Mouse (Mus musculus) hindbrain, embryonic 12.5 days (tissue): ENCODE measurements around the gene BC030867. TPM values are rescaled to one million over a fixed set of nuclear protein-coding genes. Genes with fewer than 3 reads are reported as not detected.
A peak's percentile ranks its signal among the peaks of the same experiment; 100 is the strongest.

ENCODE experiments used
- ATAC-seq: fragments of 200-750 bp; cut with Nextera tagmentation; 2 replicates; pipeline ENCODE4 v1.8.0; 2017; ENCODE audit warnings: moderate TSS enrichment; ENCODE audit not compliant: low FRiP score
- H3K27ac ChIP-seq: fragments of 300-500 bp; sonication (generic); 2 replicates; pipeline ENCODE4 v1.5.1; 2016; ENCODE audit warnings: mild to moderate bottlenecking
- H3K27me3 ChIP-seq: fragments of 300-500 bp; sonication (generic); 2 replicates; pipeline ENCODE4 v1.6.1; 2016; ENCODE audit warnings: mild to moderate bottlenecking
- H3K36me3 ChIP-seq: fragments of 300-500 bp; sonication (generic); 2 replicates; pipeline ENCODE4 v1.6.1; 2016; ENCODE audit warnings: mild to moderate bottlenecking
- H3K4me1 ChIP-seq: fragments of 300-500 bp; sonication (generic); 2 replicates; pipeline ENCODE4 v1.6.1; 2016
- H3K4me2 ChIP-seq: fragments of 300-500 bp; sonication (generic); replicated peaks from 2 replicates; pipeline ENCODE4 v1.6.1; 2016; ENCODE audit warnings: mild to moderate bottlenecking
- H3K4me3 ChIP-seq: fragments of 300-500 bp; sonication (generic); 2 replicates; pipeline ENCODE4 v1.5.1; 2016; ENCODE audit warnings: mild to moderate bottlenecking
- H3K9ac ChIP-seq: fragments of 300-500 bp; sonication (generic); 2 replicates; pipeline ENCODE4 v1.6.1; 2016; ENCODE audit warnings: mild to moderate bottlenecking, moderate library complexity
- H3K9me3 ChIP-seq: fragments of 300-500 bp; sonication (generic); replicated peaks from 2 replicates; pipeline ENCODE4 v1.6.1; 2016; ENCODE audit warnings: mild to moderate bottlenecking
- WGBS: fragments of 180-500 bp; shearing (Covaris S2); methylation state at CpG from one replicate; pipeline ENCODE4 v1.1.7; 2016; 5-methylcytosine and 5-hydroxymethylcytosine counted together
- polyA plus RNA-seq: library from polyadenylated mRNA; unstranded; fragments of >200 nt; fragmentation: Nextera tagmentation; extraction: Ambion mirVana; gene quantifications from 2 replicates; pipeline ENCODE4 v1.2.1, GENCODE M21; 2016

Gene BC030867
- polyA plus RNA-seq, 1 experiment from 2014 or later = 12.5 TPM

GRCm38 (mm10) chr11:102297577-102298556, 49.2 kb downstream of the BC030867 start:
- H3K9ac ChIP-seq = peak overlapping the region; percentile 94
- peak; percentile 43 for ATAC-seq
- WGBS = 28% methylated on average over 27 of the region's 27 CpGs
- no peaks in the 10 kb centered on the region for H3K27me3 ChIP-seq
- H3K36me3 ChIP-seq = peaks cover 15% of the 10 kb centered on the region
- peak overlapping the region; percentile 100 for H3K27ac ChIP-seq
- peak overlapping the region; percentile 89 for H3K4me2 ChIP-seq
- H3K9me3 ChIP-seq = no peaks in the 10 kb centered on the region
- peaks cover 26% of the 10 kb centered on the region for H3K4me1 ChIP-seq
- H3K4me3 ChIP-seq = peak overlapping the region; percentile 88

GRCm38 (mm10) chr11:102299839-102300238, 51.2 kb downstream of the BC030867 start:
- Histone ChIP-seq H3K4me3 (no peak overlapping the region), H3K4me1 (peaks cover 16% of the 10 kb centered on the region), H3K27me3 (no peaks in the 10 kb centered on the region), H3K27ac (no peak overlapping the region), H3K9ac (no peak overlapping the region), H3K9me3 (no peaks in the 10 kb centered on the region), H3K4me2 (no peak overlapping the region), H3K36me3 (no peaks in the 10 kb centered on the region)
- no peak for ATAC-seq
- 10% methylated on average over 1 of the region's 1 CpGs for WGBS

- H3K9ac ChIP-seq = no peak overlapping the region
- H3K4me2 ChIP-seq = no peak overlapping the region
- 49% methylated on average over 2 of the region's 2 CpGs for WGBS
- no peak overlapping the region for H3K27ac ChIP-seq
- H3K4me3 ChIP-seq = no peak overlapping the region
- no peaks in the 10 kb centered on the region for H3K27me3 ChIP-seq
- no peak for ATAC-seq
- H3K36me3 ChIP-seq = peaks cover 30% of the 10 kb centered on the region
- no peaks in the 10 kb centered on the region for H3K9me3 ChIP-seq
- H3K4me1 ChIP-seq = peaks cover 6% of the 10 kb centered on the region
Observed at GRCm38 (mm10) chr11:102304141-102304540, 55.5 kb downstream of the BC030867 start.

- Histone ChIP-seq H3K9ac (no peak overlapping the region), H3K4me3 (no peak overlapping the region), H3K4me1 (peaks cover 18% of the 10 kb centered on the region), H3K27me3 (no peaks in the 10 kb centered on the region), H3K27ac (no peak overlapping the region), H3K36me3 (peaks cover 42% of the 10 kb centered on the region), H3K9me3 (no peaks in the 10 kb centered on the region), H3K4me2 (no peak overlapping the region)
- 70% methylated on average over 3 of the region's 3 CpGs for WGBS
- ATAC-seq = no peak
Observed at GRCm38 (mm10) chr11:102305359-102305758, 56.7 kb downstream of the BC030867 start.

GRCm38 (mm10) chr11:102308104-102308503, 59.4 kb downstream of the BC030867 start:
- Histone ChIP-seq H3K27me3 (no peaks in the 10 kb centered on the region), H3K9me3 (no peaks in the 10 kb centered on the region), H3K36me3 (peaks cover 62% of the 10 kb centered on the region), H3K4me3 (no peak overlapping the region), H3K27ac (no peak overlapping the region), H3K4me1 (peaks cover 28% of the 10 kb centered on the region), H3K4me2 (no peak overlapping the region), H3K9ac (no peak overlapping the region)
- ATAC-seq = no peak
- 87% methylated on average over 9 of the region's 9 CpGs for WGBS

GRCm38 (mm10) chr11:102308979-102309378, 60.3 kb downstream of the BC030867 start:
- Histone ChIP-seq H3K9ac (peak overlapping the region; percentile 53), H3K9me3 (no peaks in the 10 kb centered on the region), H3K36me3 (peaks cover 70% of the 10 kb centered on the region), H3K27ac (peak overlapping the region; percentile 60), H3K4me1 (peaks cover 28% of the 10 kb centered on the region), H3K4me2 (peak overlapping the region; percentile 55), H3K27me3 (no peaks in the 10 kb centered on the region), H3K4me3 (peak overlapping the region; percentile 25)
- peak; percentile 92 for ATAC-seq
- WGBS = 1% methylated on average over 27 of the region's 27 CpGs

- 88% methylated on average over 22 of the region's 22 CpGs for WGBS
- H3K9ac ChIP-seq = peak overlapping the region; percentile 53
- H3K4me3 ChIP-seq = peak overlapping the region; percentile 25
- H3K36me3 ChIP-seq = peaks cover 81% of the 10 kb centered on the region
- H3K9me3 ChIP-seq = no peaks in the 10 kb centered on the region
- H3K27ac ChIP-seq = peak overlapping the region; percentile 60; the same call in 1 of the 2 replicates
- no peak for ATAC-seq
- H3K4me2 ChIP-seq = peak overlapping the region; percentile 55
- H3K27me3 ChIP-seq = no peaks in the 10 kb centered on the region
- peaks cover 28% of the 10 kb centered on the region for H3K4me1 ChIP-seq
Observed at GRCm38 (mm10) chr11:102309821-102310617, 61.3 kb downstream of the BC030867 start.

GRCm38 (mm10) chr11:102310768-102311695, 62.4 kb downstream of the BC030867 start:
- Histone ChIP-seq H3K27ac (no peak overlapping the region), H3K4me1 (peaks cover 37% of the 10 kb centered on the region), H3K36me3 (peaks cover 83% of the 10 kb centered on the region), H3K27me3 (no peaks in the 10 kb centered on the region), H3K9me3 (no peaks in the 10 kb centered on the region), H3K4me3 (no peak overlapping the region; the same call in none of the 2 replicates), H3K4me2 (no peak overlapping the region), H3K9ac (peak overlapping the region; percentile 32; the same call in 1 of the 2 replicates)
- WGBS = 40% methylated on average over 31 of the region's 38 CpGs
- ATAC-seq = no peak

GRCm38 (mm10) chr11:102311966-102312365, 63.3 kb downstream of the BC030867 start:
- ATAC-seq = no peak
- Histone ChIP-seq H3K36me3 (peaks cover 74% of the 10 kb centered on the region), H3K27ac (no peak overlapping the region)

GRCm38 (mm10) chr11:102312586-102312985, 63.9 kb downstream of the BC030867 start:
- 82% methylated on average over 6 of the region's 6 CpGs for whole genome bisulfite sequencing
- H3K4me1 ChIP-seq = peaks cover 42% of the 10 kb centered on the region
- no peak overlapping the region for H3K27ac ChIP-seq
- H3K4me2 ChIP-seq = no peak overlapping the region
- H3K4me3 ChIP-seq = no peak overlapping the region
- no peaks in the 10 kb centered on the region for H3K9me3 ChIP-seq
- no peaks in the 10 kb centered on the region for H3K27me3 ChIP-seq
- no peak for ATAC-seq
- H3K9ac ChIP-seq = no peak overlapping the region
- H3K36me3 ChIP-seq = peaks cover 68% of the 10 kb centered on the region

More at GRCm38 (mm10) chr11:102311966-102312365, 63.3 kb downstream of the BC030867 start:
- no peaks in the 10 kb centered on the region for H3K27me3 ChIP-seq
- WGBS = 88% methylated on average over 4 of the region's 4 CpGs
- no peak overlapping the region for H3K4me3 ChIP-seq
- peaks cover 42% of the 10 kb centered on the region for H3K4me1 ChIP-seq
- no peak overlapping the region for H3K9ac ChIP-seq
- no peak overlapping the region for H3K4me2 ChIP-seq
- H3K9me3 ChIP-seq = no peaks in the 10 kb centered on the region

- 91% methylated on average over 12 of the region's 12 CpGs for WGBS
- H3K4me1 ChIP-seq = peaks cover 34% of the 10 kb centered on the region
- H3K4me3 ChIP-seq = no peak overlapping the region
- H3K27ac ChIP-seq = no peak overlapping the region
- H3K9me3 ChIP-seq = no peaks in the 10 kb centered on the region
- no peak overlapping the region for H3K4me2 ChIP-seq
- H3K27me3 ChIP-seq = no peaks in the 10 kb centered on the region
- peaks cover 57% of the 10 kb centered on the region for H3K36me3 ChIP-seq
- no peak overlapping the region for H3K9ac ChIP-seq
- ATAC-seq = no peak
Observed at GRCm38 (mm10) chr11:102314321-102314720, 65.6 kb downstream of the BC030867 start.
